Mouse (Mus musculus): ENCODE results near the gene Kynu. TPM values are rescaled to one million over a fixed set of nuclear protein-coding genes. Genes with fewer than 3 reads are reported as not detected.

Kynu gene
- polyA plus RNA-seq, 1 experiment from 2014 or later = 0.31 TPM

Other genes with a start within 250 kb of the Kynu start
- 1.4 and 2.4 TPM in 2 replicates for gene Arhgap15, start 193.5 kb downstream of the Kynu start, polyA plus RNA-seq (2015; fragmentation: Nextera tagmentation; extraction: Ambion mirVana)

Data from lung, embryonic 15.5 days (tissue).